Mouse (Mus musculus): ENCODE results near the gene Cog4. TPM values are rescaled to one million over a fixed set of nuclear protein-coding genes. Genes with fewer than 3 reads are reported as not detected.

Cog4 gene
- total and polyA plus RNA-seq, 2 experiments from 2014 or later, result 47.2 to 54.2 TPM

DNA sequence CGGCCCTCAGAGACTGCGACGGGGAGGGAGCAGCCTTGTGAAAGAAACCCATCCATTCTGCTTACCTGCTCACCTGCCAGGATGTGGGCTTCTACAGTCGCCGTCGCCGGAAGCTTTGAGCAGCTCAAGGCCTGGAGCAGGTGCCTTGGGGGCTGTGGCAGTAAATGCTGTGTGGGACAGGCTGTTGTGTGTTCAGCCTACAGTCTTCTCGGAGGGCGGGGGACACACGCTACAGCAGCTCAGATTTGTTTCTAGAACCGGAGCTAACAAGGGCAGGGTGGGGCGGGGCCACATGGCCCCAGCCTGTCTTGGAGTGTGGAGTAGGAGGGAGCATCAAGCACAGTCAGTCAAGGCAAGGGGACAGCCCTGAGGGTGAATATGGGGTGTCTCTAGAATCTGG, 40.7 kb upstream of the Cog4 start, which contains the start of gene Il34:
Gene Il34 (minus strand): TSS at position 256 of the 400 bp plus-strand sequence.
- H3K4me2 ChIP-seq (ENCODE audit: low read depth, low read length), result 0 out of 2 replicates have a peak within 1 kb of the TSS, but pooled peaks have one; percentile 14
- no peak within 1 kb of the TSS; the same call in 1 of the 2 replicates for H3K27ac ChIP-seq (ENCODE audit: low read depth)

DNA sequence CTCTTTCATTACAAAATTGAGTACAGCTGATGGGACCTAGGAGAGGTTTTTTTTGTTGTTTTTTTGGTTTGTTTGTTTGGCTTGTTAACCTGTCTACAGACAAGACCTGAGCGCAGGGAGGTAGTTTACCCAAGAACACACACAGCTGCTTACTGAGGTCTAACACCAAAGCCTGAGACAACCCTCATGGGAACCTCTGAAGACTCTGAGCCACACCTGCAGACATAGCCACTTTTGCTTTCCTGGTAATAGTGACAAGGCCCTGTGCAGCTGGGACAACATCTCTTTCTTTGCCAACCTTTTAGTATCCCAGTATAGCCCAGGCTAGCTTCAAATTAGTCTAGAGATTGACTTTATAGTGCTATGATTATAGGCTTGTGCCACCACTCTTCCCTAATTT, 40.3 kb upstream of the Cog4 start:
- H3K9ac ChIP-seq (replicated peaks; ENCODE audit: low read depth, low read length), result no peak overlapping the region
- H3K27ac ChIP-seq (ENCODE audit: low read depth), result no peak overlapping the region; the same call in 1 of the 2 replicates
- H3K4me3 ChIP-seq (ENCODE audit: low read depth, low read length), result no peak overlapping the region
- H3K4me2 ChIP-seq (ENCODE audit: low read depth, low read length), result no peak overlapping the region
- 85% methylated on average over 1 of the region's 1 CpGs for WGBS
- H3K36me3 ChIP-seq (replicated peaks; ENCODE audit: control insufficient read depth, insufficient read depth, low read length), result peaks cover 20% of the 10 kb centered on the region
- H3K27me3 ChIP-seq (ENCODE audit: control insufficient read depth, insufficient read depth, low read length), result no peaks in the 10 kb centered on the region
- TF ChIP-seq EP300 (IDR thresholded peaks at IDR 0.05; ENCODE audit: low read depth) (no peak), CTCF (IDR thresholded peaks at IDR 0.05; ENCODE audit: low read depth) (no peak)
- ATAC-seq (ENCODE audit: insufficient read depth, low read depth) (no peak), DNase-seq (ENCODE audit: low spot score) (no peak)
- no peaks in the 10 kb centered on the region for H3K4me1 ChIP-seq (ENCODE audit: control insufficient read depth, insufficient read depth)
- no peaks in the 10 kb centered on the region for H3K9me3 ChIP-seq (replicated peaks; ENCODE audit: control insufficient read depth, low read length)

More for the DNA sequence above, 40.7 kb upstream of the Cog4 start, which contains the start of gene Il34:
- WGBS, result 27% methylated on average over 12 of the region's 12 CpGs
- Histone ChIP-seq H3K4me3 (ENCODE audit: low read depth, low read length) (no peak within 1 kb of the TSS), H3K36me3 (replicated peaks; ENCODE audit: control insufficient read depth, insufficient read depth, low read length) (peaks cover 15% of the 10 kb centered on the region), H3K9ac (replicated peaks; ENCODE audit: low read depth, low read length) (no peak within 1 kb of the TSS), H3K9me3 (replicated peaks; ENCODE audit: control insufficient read depth, low read length) (no peaks in the 10 kb centered on the region), H3K27me3 (ENCODE audit: control insufficient read depth, insufficient read depth, low read length) (no peaks in the 10 kb centered on the region), H3K4me1 (ENCODE audit: control insufficient read depth, insufficient read depth) (no peaks in the 10 kb centered on the region)
- TF ChIP-seq CTCF (IDR thresholded peaks at IDR 0.05; ENCODE audit: low read depth) (no peak), EP300 (IDR thresholded peaks at IDR 0.05; ENCODE audit: low read depth) (no peak)
- no peak for DNase-seq (ENCODE audit: low spot score)
- no peak for ATAC-seq (ENCODE audit: insufficient read depth, low read depth)

GRCm38 (mm10) chr8:110808495-110809472, 37.6 kb upstream of the Cog4 start:
- H3K27ac ChIP-seq (ENCODE audit: low read depth), result peak overlapping the region; percentile 39
- H3K9ac ChIP-seq (replicated peaks; ENCODE audit: low read depth, low read length), result no peak overlapping the region
- H3K4me2 ChIP-seq (ENCODE audit: low read depth, low read length), result no peak overlapping the region
- TF ChIP-seq EP300 (IDR thresholded peaks at IDR 0.05; ENCODE audit: low read depth) (no peak), CTCF (IDR thresholded peaks at IDR 0.05; ENCODE audit: low read depth) (no peak)
- peaks cover 46% of the 10 kb centered on the region for H3K36me3 ChIP-seq (replicated peaks; ENCODE audit: control insufficient read depth, insufficient read depth, low read length)
- no peaks in the 10 kb centered on the region for H3K9me3 ChIP-seq (replicated peaks; ENCODE audit: control insufficient read depth, low read length)
- 44% methylated on average over 13 of the region's 13 CpGs for WGBS
- ATAC-seq (ENCODE audit: insufficient read depth, low read depth), result peak; percentile 69
- H3K27me3 ChIP-seq (ENCODE audit: control insufficient read depth, insufficient read depth, low read length), result no peaks in the 10 kb centered on the region
- no peak overlapping the region for H3K4me3 ChIP-seq (ENCODE audit: low read depth, low read length)
- peak; percentile 49 for DNase-seq (ENCODE audit: low spot score)
- no peaks in the 10 kb centered on the region for H3K4me1 ChIP-seq (ENCODE audit: control insufficient read depth, insufficient read depth)

GRCm38 (mm10) chr8:110809831-110810230, 36.6 kb upstream of the Cog4 start:
- Histone ChIP-seq H3K36me3 (replicated peaks; ENCODE audit: control insufficient read depth, insufficient read depth, low read length) (peaks cover 57% of the 10 kb centered on the region), H3K4me3 (ENCODE audit: low read depth, low read length) (no peak overlapping the region), H3K9ac (replicated peaks; ENCODE audit: low read depth, low read length) (no peak overlapping the region), H3K4me2 (ENCODE audit: low read depth, low read length) (no peak overlapping the region), H3K27me3 (ENCODE audit: control insufficient read depth, insufficient read depth, low read length) (no peaks in the 10 kb centered on the region), H3K9me3 (replicated peaks; ENCODE audit: control insufficient read depth, low read length) (no peaks in the 10 kb centered on the region), H3K27ac (ENCODE audit: low read depth) (peak overlapping the region; percentile 18; the same call in 1 of the 2 replicates), H3K4me1 (ENCODE audit: control insufficient read depth, insufficient read depth) (no peaks in the 10 kb centered on the region)
- TF ChIP-seq EP300 (IDR thresholded peaks at IDR 0.05; ENCODE audit: low read depth), result no peak
- no peak for TF ChIP-seq CTCF (IDR thresholded peaks at IDR 0.05; ENCODE audit: low read depth)
- 20% methylated on average over 2 of the region's 2 CpGs for WGBS
- no peak for DNase-seq (ENCODE audit: low spot score)
- no peak for ATAC-seq (ENCODE audit: insufficient read depth, low read depth)

- Histone ChIP-seq H3K27ac (ENCODE audit: low read depth) (peak overlapping the region; percentile 18; the same call in 1 of the 2 replicates), H3K9me3 (replicated peaks; ENCODE audit: control insufficient read depth, low read length) (no peaks in the 10 kb centered on the region), H3K36me3 (replicated peaks; ENCODE audit: control insufficient read depth, insufficient read depth, low read length) (peaks cover 64% of the 10 kb centered on the region), H3K27me3 (ENCODE audit: control insufficient read depth, insufficient read depth, low read length) (no peaks in the 10 kb centered on the region), H3K4me2 (ENCODE audit: low read depth, low read length) (no peak overlapping the region), H3K4me3 (ENCODE audit: low read depth, low read length) (no peak overlapping the region), H3K9ac (replicated peaks; ENCODE audit: low read depth, low read length) (no peak overlapping the region), H3K4me1 (ENCODE audit: control insufficient read depth, insufficient read depth) (no peaks in the 10 kb centered on the region)
- DNase-seq (ENCODE audit: low spot score) (no peak), ATAC-seq (ENCODE audit: insufficient read depth, low read depth) (no peak)
- 83% methylated on average over 7 of the region's 7 CpGs for WGBS
- TF ChIP-seq CTCF (IDR thresholded peaks at IDR 0.05; ENCODE audit: low read depth) (no peak), EP300 (IDR thresholded peaks at IDR 0.05; ENCODE audit: low read depth) (no peak)
Observed at GRCm38 (mm10) chr8:110810481-110811065, 35.8 kb upstream of the Cog4 start.

Measured in heart, postnatal 0 days (tissue).